Mouse (Mus musculus) adrenal gland, adult 2 months (tissue): ENCODE data around the gene Oca2. TPM values are rescaled to one million over a fixed set of nuclear protein-coding genes. Genes with fewer than 3 reads are reported as not detected.

Experiments
- DNase-seq: peaks from one replicate; pipeline ENCODE4 v3.0.0; 2021
- long read RNA-seq: library from polyadenylated mRNA; stranded (forward); transcript quantifications from one replicate; pipeline ENCODE4 v2.0.0, GENCODE M21; 2021
- polyA plus RNA-seq: library from polyadenylated mRNA; depleted of rRNA; stranded (reverse); fragments of >200 nt; gene quantifications from 2 replicates; pipeline ENCODE4 v1.2.3, GENCODE M21; 2012; rRNA removed
- total RNA-seq, 2 experiments: library from RNA; stranded (reverse); gene quantifications; 2 replicates each; pipeline ENCODE4 v1.2.3; 2021

Gene Oca2
- 1 to 10 TPM; 3.8 to 5.9 TPM for total RNA-seq
- polyA plus RNA-seq = 3.3 and 5.3 TPM in 2 replicates
- long read RNA-seq, transcript Oca2-201 (24 exons, 3,132 nt) = major isoform, 6 of 7 reads
- long read RNA-seq, partial matches to known transcripts = 0 of 7 reads
- long read RNA-seq, other reads (novel, unspliced or antisense) = 1 of 7 reads

GRCm38 (mm10) chr7:56239543-56239942 lies at the start of gene Oca2:
Gene Oca2, plus strand, starts transcription at chr7:56239760.
- DNase-seq = peak; percentile 38

GRCm38 (mm10) chr7:56191041-56191440 lies 48.5 kb upstream of the Oca2 start:
- peak; percentile 61 for DNase-seq

GRCm38 (mm10) chr7:56191661-56192060 lies 47.9 kb upstream of the Oca2 start:
- DNase-seq = peak; percentile 54

GRCm38 (mm10) chr7:56201483-56202218 lies 37.9 kb upstream of the Oca2 start:
- DNase-seq = no peak

- DNase-seq = no peak
Measured at GRCm38 (mm10) chr7:56202843-56203242, 36.7 kb upstream of the Oca2 start.

- no peak for DNase-seq
Measured at GRCm38 (mm10) chr7:56203286-56203685, 36.3 kb upstream of the Oca2 start.

GRCm38 (mm10) chr7:56204877-56205276 lies 34.7 kb upstream of the Oca2 start:
- no peak for DNase-seq

GRCm38 (mm10) chr7:56220811-56221210 lies 18.7 kb upstream of the Oca2 start:
- no peak for DNase-seq

- no peak for DNase-seq
Measured at GRCm38 (mm10) chr7:56235794-56236423, 3.7 kb upstream of the Oca2 start.

GRCm38 (mm10) chr7:56236617-56237016 lies 2.9 kb upstream of the Oca2 start:
- no peak for DNase-seq

GRCm38 (mm10) chr7:56254568-56254967 lies 15.0 kb downstream of the Oca2 start:
- DNase-seq = no peak

- DNase-seq = no peak
Measured at GRCm38 (mm10) chr7:56257875-56258441, 18.4 kb downstream of the Oca2 start.

GRCm38 (mm10) chr7:56277506-56277905 lies 37.9 kb downstream of the Oca2 start:
- no peak for DNase-seq

GRCm38 (mm10) chr7:56291468-56292115 lies 52.0 kb downstream of the Oca2 start:
- peak; percentile 52 for DNase-seq

- no peak for DNase-seq
Measured at GRCm38 (mm10) chr7:56304408-56304807, 64.8 kb downstream of the Oca2 start.

GRCm38 (mm10) chr7:56314358-56314757 lies 74.8 kb downstream of the Oca2 start:
- no peak for DNase-seq

- no peak for DNase-seq
Measured at GRCm38 (mm10) chr7:56315630-56316529, 76.3 kb downstream of the Oca2 start.

- no peak for DNase-seq
Measured at GRCm38 (mm10) chr7:56327738-56328137, 88.2 kb downstream of the Oca2 start.

- DNase-seq = no peak
Measured at GRCm38 (mm10) chr7:56348528-56348927, 109.0 kb downstream of the Oca2 start.

GRCm38 (mm10) chr7:56356658-56357342 lies 117.2 kb downstream of the Oca2 start:
- DNase-seq = no peak
